Mouse (Mus musculus) kidney, postnatal 0 days (tissue): Measurements from ENCODE around the gene Adcy7. TPM values are rescaled to one million over a fixed set of nuclear protein-coding genes. Genes with fewer than 3 reads are reported as not detected.

Experiments
- ATAC-seq: fragments of 200-750 bp; cut with Nextera tagmentation; replicated peaks from 2 replicates; pipeline ENCODE4 v1.8.0; 2017; ENCODE audit warnings: low read depth, moderate number of reproducible peaks, moderate TSS enrichment, moderate library complexity; ENCODE audit not compliant: low FRiP score
- DNase-seq: peaks from one replicate; pipeline ENCODE4 v3.0.0-alpha.2; 2016; ENCODE audit warnings: low spot score
- H3K27ac ChIP-seq: fragments of 300-500 bp; sonication (generic); 2 replicates; pipeline ENCODE4 v1.5.1; 2014; ENCODE audit warnings: mild to moderate bottlenecking
- H3K27me3 ChIP-seq: fragments of 300-500 bp; sonication (generic); 2 replicates; pipeline ENCODE4 v1.6.1; 2014; ENCODE audit warnings: low read length, mixed read lengths; ENCODE audit not compliant: insufficient read depth
- H3K36me3 ChIP-seq: fragments of 300-500 bp; sonication (generic); 2 replicates; pipeline ENCODE4 v1.6.1; 2014; ENCODE audit warnings: low read length, mixed read lengths; ENCODE audit not compliant: insufficient read depth
- H3K4me1 ChIP-seq: fragments of 300-500 bp; sonication (generic); replicated peaks from 2 replicates; pipeline ENCODE4 v1.6.1; 2014; ENCODE audit warnings: antibody characterized with exemption, low read length, mixed read lengths; ENCODE audit not compliant: insufficient read depth
- H3K4me2 ChIP-seq: fragments of 300-500 bp; sonication (generic); 2 replicates; pipeline ENCODE4 v1.6.1; 2014; ENCODE audit warnings: mild to moderate bottlenecking, low read length, moderate library complexity, mixed read lengths
- H3K4me3 ChIP-seq: fragments of 300-500 bp; sonication (generic); replicated peaks from 2 replicates; pipeline ENCODE4 v1.5.1; 2014; ENCODE audit warnings: low read depth, low read length
- H3K9ac ChIP-seq: fragments of 300-500 bp; sonication (generic); 2 replicates; pipeline ENCODE4 v1.6.1; 2014; ENCODE audit warnings: low read depth, low read length
- H3K9me3 ChIP-seq: fragments of 300-500 bp; sonication (generic); replicated peaks from 2 replicates; pipeline ENCODE4 v1.6.1; 2016; ENCODE audit warnings: low read length, inconsistent platforms, mixed read lengths
- CTCF ChIP-seq: IDR thresholded peaks from 2 replicates; pipeline ENCODE4 v1.5.1; 2016; ENCODE audit warnings: antibody characterized with exemption, low read depth, mild to moderate bottlenecking, moderate library complexity
- WGBS: fragments of 180-500 bp; shearing (Covaris S2); extraction: QIAGEN DNeasy Blood & Tissue Kit; methylation state at CpG from one replicate; pipeline ENCODE4 v1.1.7; 2014; 5-methylcytosine and 5-hydroxymethylcytosine counted together
- polyA plus RNA-seq: library from polyadenylated mRNA; unstranded; fragments of >200 nt; fragmentation: Nextera tagmentation; extraction: Ambion mirVana; gene quantifications from 2 replicates; pipeline ENCODE4 v1.2.1, GENCODE M21; 2015

The Adcy7 gene
- polyA plus RNA-seq, 1 experiment from 2014 or later: 4.3 TPM

GRCm38 (mm10) chr8:88334384-88334783, 62.2 kb downstream of the Adcy7 start:
- Histone ChIP-seq H3K4me2 (no peak overlapping the region), H3K27me3 (no peaks in the 10 kb centered on the region), H3K27ac (no peak overlapping the region), H3K9ac (no peak overlapping the region), H3K4me3 (no peak overlapping the region), H3K4me1 (no peaks in the 10 kb centered on the region), H3K36me3 (peaks cover 55% of the 10 kb centered on the region), H3K9me3 (no peaks in the 10 kb centered on the region)
- TF ChIP-seq CTCF: no peak
- ATAC-seq: no peak
- WGBS: 96% methylated on average over 2 of the region's 2 CpGs
- DNase-seq: no peak

DNA sequence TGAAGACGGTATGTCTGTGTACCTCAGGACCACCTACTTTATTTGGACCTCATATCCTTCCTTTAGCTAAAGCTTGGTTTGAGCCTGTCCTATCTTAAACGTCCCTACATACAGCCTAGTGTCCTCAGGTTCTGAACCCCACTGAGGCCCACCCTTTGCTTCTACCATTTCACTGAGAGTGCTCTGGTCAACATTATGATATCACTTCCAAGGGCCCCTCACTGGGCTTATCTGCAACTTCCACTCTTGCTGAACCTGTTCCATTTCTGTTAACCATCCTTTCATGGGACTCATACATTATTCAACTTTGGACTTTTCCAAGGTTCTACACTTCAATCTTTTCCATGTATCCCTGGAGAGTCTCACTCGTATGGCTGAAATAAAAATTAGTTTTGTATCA, 62.8 kb downstream of the Adcy7 start:
- Histone ChIP-seq H3K4me2 (no peak overlapping the region), H3K9me3 (no peaks in the 10 kb centered on the region), H3K27me3 (no peaks in the 10 kb centered on the region), H3K4me1 (no peaks in the 10 kb centered on the region), H3K27ac (no peak overlapping the region), H3K4me3 (no peak overlapping the region), H3K9ac (no peak overlapping the region), H3K36me3 (peaks cover 52% of the 10 kb centered on the region)
- no peak for ATAC-seq
- DNase-seq: no peak
- 85% methylated on average over 3 of the region's 3 CpGs for WGBS
- no peak for TF ChIP-seq CTCF

DNA sequence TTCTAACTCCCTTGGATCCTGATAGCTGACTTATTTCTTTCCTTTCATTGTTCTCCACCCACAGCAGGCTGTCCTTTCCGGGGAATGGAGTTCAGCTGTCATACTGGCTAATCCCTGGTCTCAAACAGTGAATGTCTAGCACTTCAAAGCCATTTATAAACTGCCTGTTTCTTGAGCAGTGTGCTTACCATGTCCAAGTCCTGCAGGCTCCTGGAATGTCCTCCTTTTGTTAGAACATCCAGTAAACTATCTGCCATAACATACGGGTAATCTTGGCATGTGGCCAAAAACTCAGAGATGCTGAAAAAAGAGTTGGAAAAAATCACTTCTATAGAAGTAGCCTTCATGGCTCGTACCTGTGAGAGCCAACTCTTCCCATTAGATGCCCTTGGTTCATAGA, 67.0 kb downstream of the Adcy7 start:
- H3K4me1 ChIP-seq: no peaks in the 10 kb centered on the region
- no peak overlapping the region for H3K4me2 ChIP-seq
- no peak overlapping the region for H3K27ac ChIP-seq
- WGBS: 61% methylated on average over 3 of the region's 3 CpGs
- no peaks in the 10 kb centered on the region for H3K27me3 ChIP-seq
- peaks cover 55% of the 10 kb centered on the region for H3K36me3 ChIP-seq
- H3K9me3 ChIP-seq: no peaks in the 10 kb centered on the region
- no peak for TF ChIP-seq CTCF
- ATAC-seq: no peak
- no peak overlapping the region for H3K9ac ChIP-seq
- peak; percentile 43 for DNase-seq
- H3K4me3 ChIP-seq: no peak overlapping the region

GRCm38 (mm10) chr8:88339887-88340695, 67.9 kb downstream of the Adcy7 start:
- Histone ChIP-seq H3K36me3 (peaks cover 60% of the 10 kb centered on the region), H3K9ac (no peak overlapping the region), H3K4me1 (no peaks in the 10 kb centered on the region), H3K4me3 (no peak overlapping the region), H3K9me3 (no peaks in the 10 kb centered on the region), H3K4me2 (no peak overlapping the region), H3K27ac (no peak overlapping the region), H3K27me3 (no peaks in the 10 kb centered on the region)
- DNase-seq: no peak
- no peak for TF ChIP-seq CTCF
- whole genome bisulfite sequencing: 88% methylated on average over 2 of the region's 2 CpGs
- ATAC-seq: no peak

DNA sequence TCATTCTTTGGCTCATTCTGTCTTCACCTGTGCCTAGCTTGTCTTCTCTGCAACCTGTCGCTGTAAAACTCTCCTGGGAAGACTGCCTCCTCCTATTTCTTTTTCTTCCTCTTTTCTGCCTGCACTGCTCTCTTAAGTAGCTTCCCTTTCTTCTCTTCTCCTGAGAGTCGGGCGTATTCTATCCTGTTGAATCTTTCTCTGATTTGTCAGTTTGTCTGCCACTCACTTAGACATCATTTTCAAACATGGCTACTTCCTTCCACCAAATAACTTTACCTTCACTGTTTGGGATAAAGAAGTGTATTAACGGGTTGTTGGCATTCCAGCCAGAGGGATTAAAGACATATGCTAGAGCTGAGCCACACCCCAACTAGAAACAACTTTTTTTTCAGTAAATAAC, 69.8 kb downstream of the Adcy7 start:
- Histone ChIP-seq H3K36me3 (peaks cover 66% of the 10 kb centered on the region), H3K9ac (no peak overlapping the region), H3K4me1 (no peaks in the 10 kb centered on the region), H3K4me2 (no peak overlapping the region), H3K27ac (no peak overlapping the region), H3K27me3 (no peaks in the 10 kb centered on the region), H3K4me3 (no peak overlapping the region), H3K9me3 (no peaks in the 10 kb centered on the region)
- WGBS: 92% methylated on average over 4 of the region's 4 CpGs
- ATAC-seq: no peak
- no peak for DNase-seq
- no peak for TF ChIP-seq CTCF

DNA sequence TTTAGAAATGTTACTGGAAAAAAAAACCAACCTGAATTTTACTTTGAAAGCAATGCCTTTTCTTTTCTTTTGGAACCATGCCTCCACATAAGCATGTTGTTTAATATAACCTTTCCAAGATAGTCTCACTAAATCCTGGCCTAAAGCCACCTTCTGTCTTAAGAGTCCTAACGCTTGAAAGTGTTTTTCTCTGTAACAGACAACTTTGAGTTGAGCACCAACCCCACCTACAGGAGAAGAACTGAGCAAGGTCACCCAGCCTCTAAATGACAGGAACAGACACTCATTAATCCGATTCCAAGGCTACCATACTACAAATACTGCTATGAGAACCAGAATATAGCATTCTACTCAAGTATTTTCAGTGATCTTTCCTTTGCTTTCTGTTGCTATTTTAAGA, 76.8 kb downstream of the Adcy7 start:
- WGBS: 71% methylated on average over 2 of the region's 2 CpGs
- DNase-seq: no peak
- Histone ChIP-seq H3K4me2 (no peak overlapping the region), H3K27me3 (no peaks in the 10 kb centered on the region), H3K27ac (no peak overlapping the region), H3K9ac (no peak overlapping the region), H3K4me3 (no peak overlapping the region), H3K9me3 (no peaks in the 10 kb centered on the region), H3K4me1 (no peaks in the 10 kb centered on the region), H3K36me3 (peaks cover 75% of the 10 kb centered on the region)
- 0 out of 2 replicates have a peak, but pooled peaks have one; percentile 14 for TF ChIP-seq CTCF
- ATAC-seq: no peak
